Comparison of ENCODE assay signal across 8 mouse cellular contexts in genomic region chr5:146846489-146846888, GRCm38 (mm10). TPM values are rescaled to one million over a fixed set of nuclear protein-coding genes. Genes with fewer than 3 reads are reported as not detected.
A peak's percentile ranks its signal among the peaks of the same experiment; 100 is the strongest.
DNase-seq lines count a peak whose midpoint lies in the region; ATAC-seq and TF ChIP-seq lines count a peak whose summit lies in the region.
"Had no signal": no experiment of that assay in that cellular context is flagged by ENCODE, and none has a peak within 500 bp of the region (broad histone marks: within the 10 kb centered on the region; RNA-seq: fewer than 3 reads in every experiment).

No protein-coding gene starts in this region.

- H3K27me3 ChIP-seq in lung, embryonic 14.5 days (ENCODE audit: insufficient read depth, low read length) = no peaks in the 10 kb centered on the region; the same call in 1 of the 2 replicates
- no peaks in the 10 kb centered on the region for H3K27me3 ChIP-seq in heart, embryonic 16.5 days (ENCODE audit: control insufficient read depth, insufficient read depth, low read length)
- H3K27me3 ChIP-seq in limb, embryonic 12.5 days = no peaks in the 10 kb centered on the region
- H3K27me3 ChIP-seq in stomach, embryonic 14.5 days (ENCODE audit: control insufficient read depth, insufficient read depth, low read length) = no peaks in the 10 kb centered on the region

- H3K27ac ChIP-seq in lung, embryonic 14.5 days (ENCODE audit: low read depth) = peak overlapping the region; percentile 48; the same call in 1 of the 2 replicates
- H3K27ac ChIP-seq in heart, embryonic 16.5 days (ENCODE audit: low read length) = peak overlapping the region; percentile 49
- H3K27ac ChIP-seq in limb, embryonic 12.5 days = no peak overlapping the region
- H3K27ac ChIP-seq in stomach, embryonic 14.5 days (ENCODE audit: low read length) = no peak overlapping the region

- WGBS in lung, embryonic 14.5 days = 21% methylated on average over 2 of the region's 2 CpGs
- WGBS in heart, embryonic 16.5 days = 43% methylated on average over 2 of the region's 2 CpGs
- 45% methylated on average over 2 of the region's 2 CpGs for WGBS in limb, embryonic 12.5 days
- WGBS in stomach, embryonic 14.5 days = 32% methylated on average over 2 of the region's 2 CpGs

- H3K9ac ChIP-seq in lung, embryonic 14.5 days = no peak overlapping the region
- H3K9ac ChIP-seq in heart, embryonic 16.5 days (ENCODE audit: low read length) = no peak overlapping the region
- no peak overlapping the region for H3K9ac ChIP-seq in limb, embryonic 12.5 days (replicated peaks)
- no peak overlapping the region for H3K9ac ChIP-seq in stomach, embryonic 14.5 days (replicated peaks; ENCODE audit: low read depth, low read length)

- peak; percentile 80 for DNase-seq in lung, embryonic 14.5 days
- no peak for DNase-seq in lung, postnatal 14 days
- DNase-seq in embryo, embryonic 11 days = no peak
- no peak for DNase-seq in adrenal gland, adult 8-10 months

- no peak for ATAC-seq in lung, embryonic 14.5 days (ENCODE audit: insufficient read depth)
- no peak for ATAC-seq in heart, embryonic 16.5 days (replicated peaks; ENCODE audit: extremely low read depth, insufficient read depth, low FRiP score)
- no peak for ATAC-seq in limb, embryonic 12.5 days (ENCODE audit: insufficient number of reproducible peaks, insufficient read depth, low FRiP score, low TSS enrichment, low read depth)
- ATAC-seq in stomach, embryonic 14.5 days (ENCODE audit: insufficient number of reproducible peaks, insufficient read depth, low FRiP score, low read depth) = no peak
- ATAC-seq: inflammation-experienced regulatory T-cells, adult 6 months had no signal

- H3K4me2 ChIP-seq in lung, embryonic 14.5 days = peak overlapping the region; percentile 97
- H3K4me2 ChIP-seq in heart, embryonic 16.5 days (ENCODE audit: low read depth, low read length) = peak overlapping the region; percentile 100; the same call in 1 of the 2 replicates
- peak overlapping the region; percentile 85 for H3K4me2 ChIP-seq in limb, embryonic 12.5 days
- H3K4me2 ChIP-seq in stomach, embryonic 14.5 days (replicated peaks; ENCODE audit: low read depth, low read length) = peak overlapping the region; percentile 98; the same call in 1 of the 2 replicates

- H3K36me3 ChIP-seq in lung, embryonic 14.5 days (ENCODE audit: insufficient read depth) = 0 out of 2 replicates have a peak, but pooled peaks cover 4% of the 10 kb centered on the region
- no peaks in the 10 kb centered on the region for H3K36me3 ChIP-seq in heart, embryonic 16.5 days (ENCODE audit: control insufficient read depth, insufficient read depth)
- 0 out of 2 replicates have a peak, but pooled peaks cover 4% of the 10 kb centered on the region for H3K36me3 ChIP-seq in limb, embryonic 12.5 days
- no peaks in the 10 kb centered on the region for H3K36me3 ChIP-seq in stomach, embryonic 14.5 days (ENCODE audit: control insufficient read depth, insufficient read depth, low read length)

- TF ChIP-seq CTCF in lung, embryonic 14.5 days (IDR thresholded peaks at IDR 0.05; ENCODE audit: low read depth) = no peak

- H3K4me3 ChIP-seq in lung, embryonic 14.5 days (ENCODE audit: low read depth, low read length) = peak overlapping the region; percentile 71
- H3K4me3 ChIP-seq in heart, embryonic 16.5 days (ENCODE audit: low read length) = peak overlapping the region; percentile 73; the same call in 1 of the 2 replicates
- 0 out of 2 replicates have a peak overlapping the region, but pooled peaks have one; percentile 69 for H3K4me3 ChIP-seq in limb, embryonic 12.5 days (replicated peaks)
- no peak overlapping the region for H3K4me3 ChIP-seq in stomach, embryonic 14.5 days (ENCODE audit: low read depth, low read length)

- H3K9me3 ChIP-seq in lung, embryonic 14.5 days (ENCODE audit: low read depth, low read length) = no peaks in the 10 kb centered on the region
- no peaks in the 10 kb centered on the region for H3K9me3 ChIP-seq in heart, embryonic 16.5 days (replicated peaks; ENCODE audit: control insufficient read depth, low read length)
- H3K9me3 ChIP-seq in limb, embryonic 12.5 days = no peaks in the 10 kb centered on the region
- no peaks in the 10 kb centered on the region for H3K9me3 ChIP-seq in stomach, embryonic 14.5 days (ENCODE audit: control insufficient read depth, low read depth, low read length)

- peaks cover 8% of the 10 kb centered on the region; the same call in 1 of the 2 replicates for H3K4me1 ChIP-seq in lung, embryonic 14.5 days (ENCODE audit: insufficient read depth)
- peaks cover 6% of the 10 kb centered on the region for H3K4me1 ChIP-seq in heart, embryonic 16.5 days (ENCODE audit: control insufficient read depth, insufficient read depth, low read length)
- H3K4me1 ChIP-seq in limb, embryonic 12.5 days (replicated peaks) = peaks cover 20% of the 10 kb centered on the region
- peaks cover 9% of the 10 kb centered on the region for H3K4me1 ChIP-seq in stomach, embryonic 14.5 days (ENCODE audit: control insufficient read depth, insufficient read depth, low read length)

RNA-seq across cellular contexts. Expression of gene Rasl11a, which starts 1.6 kb away (rescaled TPM):
- 18.6 and 20.4 TPM in 2 replicates for polyA plus RNA-seq in lung, embryonic 14.5 days (2014; fragmentation: Nextera tagmentation; extraction: Ambion mirVana)
- polyA plus RNA-seq in heart, embryonic 16.5 days (2015; fragmentation: Nextera tagmentation; extraction: Ambion mirVana) = 11.7 and 12.1 TPM in 2 replicates
- polyA plus RNA-seq in limb, embryonic 12.5 days (2016; fragmentation: Nextera tagmentation; extraction: Ambion mirVana) = 18.9 and 21.8 TPM in 2 replicates
- polyA plus RNA-seq in stomach, embryonic 14.5 days (2014; fragmentation: Nextera tagmentation; extraction: Ambion mirVana) = 10.3 and 12.0 TPM in 2 replicates
- total RNA-seq in adrenal gland, adult 8-10 months (2022) = 1 to 10 TPM; 5.2 to 9.0 (median 7.7) TPM

RNA-seq across cellular contexts. Expression of gene Rpl21, which starts 13.8 kb away (rescaled TPM):
- 678 and 713 TPM in 2 replicates for polyA plus RNA-seq in lung, embryonic 14.5 days (2014; fragmentation: Nextera tagmentation; extraction: Ambion mirVana)
- polyA plus RNA-seq in heart, embryonic 16.5 days (2015; fragmentation: Nextera tagmentation; extraction: Ambion mirVana) = 279 and 290 TPM in 2 replicates
- 536 and 555 TPM in 2 replicates for polyA plus RNA-seq in limb, embryonic 12.5 days (2016; fragmentation: Nextera tagmentation; extraction: Ambion mirVana)
- polyA plus RNA-seq in stomach, embryonic 14.5 days (2014; fragmentation: Nextera tagmentation; extraction: Ambion mirVana) = 738 and 754 TPM in 2 replicates
- 100 to 1,000 TPM; 199 to 341 (median 261) TPM for total RNA-seq in adrenal gland, adult 8-10 months (2022)

RNA-seq across cellular contexts. Expression of gene Usp12, which starts 51.7 kb away (rescaled TPM):
- 11.6 and 13.7 TPM in 2 replicates for polyA plus RNA-seq in lung, embryonic 14.5 days (2014; fragmentation: Nextera tagmentation; extraction: Ambion mirVana)
- 10.1 and 11.0 TPM in 2 replicates for polyA plus RNA-seq in heart, embryonic 16.5 days (2015; fragmentation: Nextera tagmentation; extraction: Ambion mirVana)
- 15.2 and 15.4 TPM in 2 replicates for polyA plus RNA-seq in limb, embryonic 12.5 days (2016; fragmentation: Nextera tagmentation; extraction: Ambion mirVana)
- 12.8 and 13.1 TPM in 2 replicates for polyA plus RNA-seq in stomach, embryonic 14.5 days (2014; fragmentation: Nextera tagmentation; extraction: Ambion mirVana)
- 10 to 100 TPM; 24.9 to 38.1 (median 31.0) TPM for total RNA-seq in adrenal gland, adult 8-10 months (2022)

Comparison
In these comparisons a context has a peak if more than half of its experiments do, and no peak if none do; other contexts are left out.
1. H3K27ac ChIP-seq: peak in lung, embryonic 14.5 days (single experiment) and heart, embryonic 16.5 days (single experiment); none in limb, embryonic 12.5 days (single experiment) and stomach, embryonic 14.5 days (single experiment).
2. Peak in every context shown above with its lines, with median percentiles within 50 percentile points of each other: H3K4me2 ChIP-seq.